26 mouse cellular contexts compared by ENCODE assay signal in the genomic region with DNA sequence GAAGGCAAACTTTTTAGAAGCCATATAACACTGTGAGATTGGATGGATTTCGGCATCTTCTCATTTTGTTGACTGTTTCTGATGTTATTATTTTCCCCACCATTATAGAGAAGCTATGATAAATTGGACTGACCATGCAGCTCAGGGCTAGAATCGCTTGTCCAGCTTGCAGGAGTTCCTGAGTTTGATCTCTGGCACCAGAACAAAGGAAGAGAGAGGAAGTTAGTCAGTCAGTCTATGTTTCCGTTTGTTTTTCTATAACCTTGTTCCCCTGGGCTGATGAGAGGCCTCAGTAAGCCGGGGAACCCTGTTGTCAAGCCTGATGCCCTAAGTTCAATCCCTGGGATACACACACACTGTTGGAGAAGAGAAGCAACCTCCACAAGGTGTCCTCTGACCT.
DNase-seq lines count a peak whose midpoint lies in the region; ATAC-seq and TF ChIP-seq lines count a peak whose summit lies in the region.
"Had no signal": no experiment of that assay in that cellular context is flagged by ENCODE, and none has a peak within 500 bp of the region (broad histone marks: within the 10 kb centered on the region; RNA-seq: fewer than 3 reads in every experiment).

No protein-coding gene starts in this region.

- WGBS in kidney, postnatal 0 days, result 56% methylated on average over 4 of the region's 4 CpGs
- 27% methylated on average over 4 of the region's 4 CpGs for WGBS in lung, embryonic 16.5 days
- WGBS in midbrain, embryonic 10.5 days, result 89% methylated on average over 4 of the region's 4 CpGs

- H3K4me2 ChIP-seq in kidney, postnatal 0 days (ENCODE audit: low read length), result no peak overlapping the region
- H3K4me2 ChIP-seq in lung, embryonic 16.5 days (ENCODE audit: low read depth, low read length), result no peak overlapping the region
- H3K4me2 ChIP-seq: hindbrain, embryonic 15.5 days; limb, embryonic 12.5 days; liver, embryonic 15.5 days; midbrain, embryonic 11.5 days; neural tube, embryonic 13.5 days had no signal

- H3K36me3 ChIP-seq in kidney, postnatal 0 days (ENCODE audit: insufficient read depth, low read length), result no peaks in the 10 kb centered on the region
- peaks cover 6% of the 10 kb centered on the region; the same call in 1 of the 2 replicates for H3K36me3 ChIP-seq in lung, embryonic 16.5 days (ENCODE audit: control insufficient read depth, insufficient read depth, low read length)
- peaks cover 17% of the 10 kb centered on the region for H3K36me3 ChIP-seq in midbrain, embryonic 10.5 days
- H3K36me3 ChIP-seq: hindbrain, embryonic 15.5 days; limb, embryonic 12.5 days; liver, embryonic 15.5 days; neural tube, embryonic 13.5 days had no signal

- peak; percentile 44 for DNase-seq in kidney, postnatal 0 days (ENCODE audit: low spot score)
- no peak for DNase-seq in kidney, adult 9 months
- DNase-seq in lung, postnatal 4 days, result no peak
- DNase-seq in 416B (ENCODE audit: low read depth), result peak; percentile 83
- DNase-seq in neural tube, embryonic 10.5 days (ENCODE audit: extremely low spot score, low spot score), result no peak
- no peak for DNase-seq in midbrain, embryonic 10.5 days (ENCODE audit: low spot score)
- DNase-seq: adrenal gland, adult 8-10 months; cerebellum, adult 2 months; cerebellum, postnatal 14 days; gastrocnemius, adult 2 months; gastrocnemius, postnatal 36 days; heart, postnatal 14 days; right cerebral cortex, postnatal 4 days had no signal

- no peak for TF ChIP-seq POLR2A in embryonic fibroblast, embryonic 13.5 days (IDR thresholded peaks at IDR 0.05; ENCODE audit: low read depth, low read length)

- no peak for TF ChIP-seq CTCF in kidney, postnatal 0 days (IDR thresholded peaks at IDR 0.05; ENCODE audit: low read depth)
- no peak for TF ChIP-seq CTCF in embryonic fibroblast, embryonic 13.5 days (IDR thresholded peaks at IDR 0.05; ENCODE audit: borderline replicate concordance, insufficient read depth, low read length)

- ATAC-seq in kidney, postnatal 0 days (replicated peaks; ENCODE audit: low FRiP score, low read depth), result no peak
- peak; percentile 53; the same call in 1 of the 2 replicates for ATAC-seq in lung, embryonic 16.5 days (ENCODE audit: low read depth)
- ATAC-seq: forebrain, embryonic 16.5 days; inflammation-experienced regulatory T-cells, adult 6 months; midbrain, embryonic 16.5 days had no signal

- no peak overlapping the region for H3K4me3 ChIP-seq in kidney, postnatal 0 days (replicated peaks; ENCODE audit: low read depth, low read length)
- no peak overlapping the region for H3K4me3 ChIP-seq in lung, embryonic 16.5 days (ENCODE audit: low read length)
- H3K4me3 ChIP-seq in embryonic fibroblast, embryonic 13.5 days (ENCODE audit: insufficient read depth, low read length), result no peak overlapping the region
- H3K4me3 ChIP-seq in midbrain, embryonic 10.5 days, result no peak overlapping the region
- H3K4me3 ChIP-seq: erythroblast, embryonic 14.5 days; gastrocnemius, adult 2 months; hindbrain, embryonic 10.5 days; hindbrain, embryonic 15.5 days; left cerebral cortex, adult 2 months; limb, embryonic 12.5 days; liver, embryonic 15.5 days; neural tube, embryonic 13.5 days had no signal

- H3K27ac ChIP-seq in kidney, postnatal 0 days, result no peak overlapping the region
- peak overlapping the region; percentile 70 for H3K27ac ChIP-seq in lung, embryonic 16.5 days (ENCODE audit: low read length)
- 0 out of 2 replicates have a peak overlapping the region, but pooled peaks have one; percentile 30 for H3K27ac ChIP-seq in embryonic fibroblast, embryonic 13.5 days (ENCODE audit: insufficient read depth, low read length)
- no peak overlapping the region for H3K27ac ChIP-seq in midbrain, embryonic 10.5 days (replicated peaks)
- H3K27ac ChIP-seq: gastrocnemius, adult 2 months; hindbrain, embryonic 10.5 days; hindbrain, embryonic 15.5 days; left cerebral cortex, adult 2 months; limb, embryonic 12.5 days; liver, embryonic 15.5 days; neural tube, embryonic 13.5 days had no signal

- no peak overlapping the region for H3K9ac ChIP-seq in kidney, postnatal 0 days (ENCODE audit: low read depth, low read length)
- no peak overlapping the region for H3K9ac ChIP-seq in lung, embryonic 16.5 days (ENCODE audit: low read length)
- H3K9ac ChIP-seq: hindbrain, embryonic 15.5 days; limb, embryonic 12.5 days; liver, embryonic 15.5 days; neural tube, embryonic 13.5 days had no signal

- no peaks in the 10 kb centered on the region for H3K27me3 ChIP-seq in kidney, postnatal 0 days (ENCODE audit: insufficient read depth, low read length)
- H3K27me3 ChIP-seq in lung, embryonic 16.5 days (ENCODE audit: control insufficient read depth, insufficient read depth, low read depth, low read length), result no peaks in the 10 kb centered on the region
- H3K27me3 ChIP-seq in midbrain, embryonic 10.5 days (ENCODE audit: low read depth, poor library complexity, severe bottlenecking), result no peaks in the 10 kb centered on the region
- H3K27me3 ChIP-seq: hindbrain, embryonic 15.5 days; limb, embryonic 12.5 days; liver, embryonic 15.5 days; neural tube, embryonic 13.5 days had no signal

- no peaks in the 10 kb centered on the region for H3K4me1 ChIP-seq in kidney, postnatal 0 days (replicated peaks; ENCODE audit: insufficient read depth, low read length)
- H3K4me1 ChIP-seq in lung, embryonic 16.5 days (replicated peaks; ENCODE audit: control insufficient read depth, insufficient read depth, low read length), result peaks cover 13% of the 10 kb centered on the region
- H3K4me1 ChIP-seq in embryonic fibroblast, embryonic 13.5 days (ENCODE audit: control insufficient read depth, insufficient read depth, low read length), result peaks cover 9% of the 10 kb centered on the region
- no peaks in the 10 kb centered on the region for H3K4me1 ChIP-seq in midbrain, embryonic 10.5 days
- H3K4me1 ChIP-seq: hindbrain, embryonic 10.5 days; hindbrain, embryonic 15.5 days; limb, embryonic 12.5 days; liver, embryonic 15.5 days; neural tube, embryonic 13.5 days had no signal

- H3K9me3 ChIP-seq in kidney, postnatal 0 days (replicated peaks; ENCODE audit: low read length), result no peaks in the 10 kb centered on the region
- H3K9me3 ChIP-seq in lung, embryonic 16.5 days (ENCODE audit: control insufficient read depth, low read length), result peaks cover 3% of the 10 kb centered on the region; the same call in 1 of the 2 replicates
- H3K9me3 ChIP-seq in midbrain, embryonic 10.5 days (replicated peaks), result no peaks in the 10 kb centered on the region
- H3K9me3 ChIP-seq: hindbrain, embryonic 10.5 days; hindbrain, embryonic 15.5 days; liver, embryonic 15.5 days; neural tube, embryonic 13.5 days had no signal

Comparison
In these comparisons a context has a peak if more than half of its experiments do, and no peak if none do; other contexts are left out.
1. DNase-seq: peak in kidney, postnatal 0 days (single experiment) and 416B (single experiment); none in kidney, adult 9 months (single experiment), lung, postnatal 4 days (0 of 2), neural tube, embryonic 10.5 days (single experiment) and midbrain, embryonic 10.5 days (single experiment).
2. H3K27ac ChIP-seq: peak in lung, embryonic 16.5 days (single experiment) and embryonic fibroblast, embryonic 13.5 days (single experiment); none in kidney, postnatal 0 days (single experiment) and midbrain, embryonic 10.5 days (single experiment).